Mouse (Mus musculus): ENCODE results near the gene Aagab. TPM values are rescaled to one million over a fixed set of nuclear protein-coding genes. Genes with fewer than 3 reads are reported as not detected.
A peak's percentile ranks its signal among the peaks of the same experiment; 100 is the strongest.

The Aagab gene
- polyA plus RNA-seq, 1 experiment from 2014 or later = 50.4 TPM

- Histone ChIP-seq H3K4me1 (replicated peaks) (peaks cover 35% of the 10 kb centered on the region), H3K36me3 (peaks cover 88% of the 10 kb centered on the region), H3K9me3 (no peaks in the 10 kb centered on the region), H3K27me3 (ENCODE audit: insufficient read depth, poor library complexity, severe bottlenecking) (no peaks in the 10 kb centered on the region), H3K4me3 (no peak overlapping the region), H3K27ac (no peak overlapping the region)
- DNase-seq (ENCODE audit: low spot score) = no peak
- WGBS = 85% methylated on average over 4 of the region's 4 CpGs
Observed at GRCm38 (mm10) chr9:63657167-63657566, 54.7 kb downstream of the Aagab start.

DNA sequence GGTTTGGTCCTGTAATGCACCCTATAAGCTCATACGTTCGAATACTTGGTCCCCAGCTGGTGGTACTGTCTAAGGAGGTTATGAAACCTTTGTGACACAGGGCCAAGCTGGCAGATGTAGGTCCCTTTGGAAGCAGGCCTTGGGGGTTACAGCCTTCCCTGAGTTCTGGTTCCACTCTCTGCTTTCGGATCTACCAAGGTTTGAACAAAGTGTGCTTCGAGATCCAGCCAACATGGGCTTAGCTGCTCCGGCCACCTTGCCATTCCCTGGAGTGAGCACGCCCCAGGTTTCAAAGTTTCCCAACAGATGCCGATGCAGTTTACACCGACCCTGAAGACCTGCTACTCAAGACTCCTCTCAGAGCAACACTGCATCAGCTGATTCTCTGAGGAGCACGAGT, 56.0 kb downstream of the Aagab start:
- no peak overlapping the region for H3K27ac ChIP-seq
- no peak overlapping the region for H3K4me3 ChIP-seq
- DNase-seq (ENCODE audit: low spot score) = no peak
- H3K27me3 ChIP-seq (ENCODE audit: insufficient read depth, poor library complexity, severe bottlenecking) = no peaks in the 10 kb centered on the region
- no peaks in the 10 kb centered on the region for H3K9me3 ChIP-seq
- 88% methylated on average over 9 of the region's 9 CpGs for WGBS
- H3K36me3 ChIP-seq = peaks cover 88% of the 10 kb centered on the region
- peaks cover 37% of the 10 kb centered on the region for H3K4me1 ChIP-seq (replicated peaks)

GRCm38 (mm10) chr9:63658970-63659371, 56.5 kb downstream of the Aagab start:
- no peak for DNase-seq (ENCODE audit: low spot score)
- Histone ChIP-seq H3K27me3 (ENCODE audit: insufficient read depth, poor library complexity, severe bottlenecking) (no peaks in the 10 kb centered on the region), H3K9me3 (no peaks in the 10 kb centered on the region), H3K4me1 (replicated peaks) (peaks cover 37% of the 10 kb centered on the region), H3K27ac (no peak overlapping the region), H3K36me3 (peaks cover 88% of the 10 kb centered on the region), H3K4me3 (no peak overlapping the region)
- 77% methylated on average over 5 of the region's 5 CpGs for WGBS

GRCm38 (mm10) chr9:63660061-63660460, 57.6 kb downstream of the Aagab start:
- DNase-seq (ENCODE audit: low spot score) = no peak
- Histone ChIP-seq H3K27ac (no peak overlapping the region), H3K4me1 (replicated peaks) (peaks cover 36% of the 10 kb centered on the region), H3K27me3 (ENCODE audit: insufficient read depth, poor library complexity, severe bottlenecking) (no peaks in the 10 kb centered on the region), H3K9me3 (no peaks in the 10 kb centered on the region), H3K36me3 (peaks cover 87% of the 10 kb centered on the region), H3K4me3 (no peak overlapping the region)
- 90% methylated on average over 4 of the region's 4 CpGs for WGBS

- Histone ChIP-seq H3K27ac (no peak overlapping the region), H3K9me3 (no peaks in the 10 kb centered on the region), H3K36me3 (peaks cover 87% of the 10 kb centered on the region), H3K4me1 (replicated peaks) (peaks cover 36% of the 10 kb centered on the region), H3K27me3 (ENCODE audit: insufficient read depth, poor library complexity, severe bottlenecking) (no peaks in the 10 kb centered on the region), H3K4me3 (no peak overlapping the region)
- no peak for DNase-seq (ENCODE audit: low spot score)
- WGBS = 95% methylated on average over 3 of the region's 3 CpGs
Observed at GRCm38 (mm10) chr9:63660691-63661090, 58.2 kb downstream of the Aagab start.

DNA sequence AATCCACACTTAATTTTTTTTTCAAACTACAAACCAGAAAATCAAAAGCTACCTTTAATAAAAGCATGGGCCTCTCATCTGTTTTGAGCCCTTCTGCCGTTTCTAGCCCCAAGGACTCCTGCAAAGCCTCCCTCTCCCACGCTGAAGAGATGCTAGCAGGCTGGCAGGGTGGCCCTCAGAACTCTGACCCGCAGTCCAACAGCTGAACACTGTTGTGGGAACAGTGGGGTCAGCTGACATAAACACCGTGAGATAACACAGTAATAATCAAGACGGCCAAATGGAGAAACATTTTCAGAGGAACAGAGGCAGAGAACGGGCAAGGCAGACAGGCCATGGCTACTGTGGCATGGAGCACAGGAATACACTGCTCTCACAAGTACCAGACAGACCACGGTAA, 60.3 kb downstream of the Aagab start:
- Histone ChIP-seq H3K4me3 (no peak overlapping the region), H3K27ac (0 out of 2 replicates have a peak overlapping the region, but pooled peaks have one; percentile 5), H3K9me3 (no peaks in the 10 kb centered on the region), H3K36me3 (peaks cover 99% of the 10 kb centered on the region), H3K27me3 (ENCODE audit: insufficient read depth, poor library complexity, severe bottlenecking) (no peaks in the 10 kb centered on the region), H3K4me1 (replicated peaks) (peaks cover 52% of the 10 kb centered on the region)
- no peak for DNase-seq (ENCODE audit: low spot score)
- 86% methylated on average over 7 of the region's 7 CpGs for WGBS

- no peak overlapping the region for H3K4me3 ChIP-seq
- H3K4me1 ChIP-seq (replicated peaks) = peaks cover 57% of the 10 kb centered on the region
- no peak for DNase-seq (ENCODE audit: low spot score)
- WGBS = 68% methylated on average over 10 of the region's 10 CpGs
- H3K27me3 ChIP-seq (ENCODE audit: insufficient read depth, poor library complexity, severe bottlenecking) = no peaks in the 10 kb centered on the region
- peaks cover 97% of the 10 kb centered on the region for H3K36me3 ChIP-seq
- H3K27ac ChIP-seq = 0 out of 2 replicates have a peak overlapping the region, but pooled peaks have one; percentile 5
- no peaks in the 10 kb centered on the region for H3K9me3 ChIP-seq
Observed at GRCm38 (mm10) chr9:63663222-63663621, 60.8 kb downstream of the Aagab start.

- 78% methylated on average over 2 of the region's 2 CpGs for WGBS
- peaks cover 86% of the 10 kb centered on the region for H3K36me3 ChIP-seq
Observed at GRCm38 (mm10) chr9:63664300-63664745, 61.9 kb downstream of the Aagab start.

GRCm38 (mm10) chr9:63664792-63665646, 62.6 kb downstream of the Aagab start:
- peak overlapping the region; percentile 82 for H3K27ac ChIP-seq

More at GRCm38 (mm10) chr9:63664300-63664745, 61.9 kb downstream of the Aagab start:
- Histone ChIP-seq H3K27me3 (ENCODE audit: insufficient read depth, poor library complexity, severe bottlenecking) (no peaks in the 10 kb centered on the region), H3K4me1 (replicated peaks) (peaks cover 68% of the 10 kb centered on the region), H3K27ac (peak overlapping the region; percentile 82; the same call in 1 of the 2 replicates), H3K9me3 (no peaks in the 10 kb centered on the region), H3K4me3 (no peak overlapping the region)
- DNase-seq (ENCODE audit: low spot score) = no peak

DNA sequence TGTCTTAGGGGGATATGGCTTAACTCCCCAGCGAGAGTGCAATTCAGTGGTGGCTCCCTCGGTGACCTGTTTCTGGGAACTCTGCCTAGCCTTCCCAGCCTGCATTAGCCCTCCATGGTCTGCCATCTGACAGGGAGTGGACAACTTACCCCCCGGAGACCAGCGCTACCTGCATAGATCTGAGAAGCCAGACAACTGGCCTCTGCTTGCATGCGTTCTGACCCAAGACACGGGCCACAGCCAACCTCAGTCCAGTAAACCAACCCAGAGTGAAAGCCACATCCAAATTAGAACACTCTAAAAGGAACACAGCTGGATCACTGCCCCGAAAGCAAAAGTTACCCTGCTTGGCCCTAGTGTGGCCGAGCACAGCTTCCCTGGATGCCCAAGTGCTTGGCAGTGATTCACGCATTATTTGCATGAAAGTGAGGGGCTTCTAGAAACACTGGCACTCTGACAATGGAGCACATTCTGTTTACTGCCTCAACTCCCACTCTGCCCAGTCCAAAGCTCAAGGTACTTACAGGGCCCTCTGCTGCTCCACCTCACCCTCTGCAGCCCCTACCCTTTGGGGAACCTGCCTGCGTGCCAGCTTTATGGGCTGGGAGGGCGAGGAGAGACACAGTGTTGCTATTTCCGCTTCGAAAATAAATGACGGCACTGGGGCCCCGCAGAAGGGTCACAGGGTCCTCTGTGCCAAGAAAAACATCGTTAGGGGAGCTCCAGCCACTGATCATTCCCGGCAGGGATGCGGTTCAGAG, 64.3 kb downstream of the Aagab start:
- H3K4me1 ChIP-seq (replicated peaks) = peaks cover 72% of the 10 kb centered on the region
- DNase-seq (ENCODE audit: low spot score) = no peak
- peak overlapping the region; percentile 62 for H3K27ac ChIP-seq
- H3K9me3 ChIP-seq = no peaks in the 10 kb centered on the region
- peaks cover 68% of the 10 kb centered on the region for H3K36me3 ChIP-seq
- whole genome bisulfite sequencing = 75% methylated on average over 18 of the region's 18 CpGs
- no peaks in the 10 kb centered on the region for H3K27me3 ChIP-seq (ENCODE audit: insufficient read depth, poor library complexity, severe bottlenecking)
- no peak overlapping the region for H3K4me3 ChIP-seq

More at GRCm38 (mm10) chr9:63664792-63665646, 62.6 kb downstream of the Aagab start:
- peaks cover 72% of the 10 kb centered on the region for H3K4me1 ChIP-seq (replicated peaks)
- no peak overlapping the region for H3K4me3 ChIP-seq
- no peaks in the 10 kb centered on the region for H3K9me3 ChIP-seq
- H3K27me3 ChIP-seq (ENCODE audit: insufficient read depth, poor library complexity, severe bottlenecking) = no peaks in the 10 kb centered on the region
- H3K36me3 ChIP-seq = peaks cover 79% of the 10 kb centered on the region
- DNase-seq (ENCODE audit: low spot score) = peak; percentile 48
- 44% methylated on average over 13 of the region's 13 CpGs for WGBS

GRCm38 (mm10) chr9:63667373-63667724, 64.9 kb downstream of the Aagab start:
- Histone ChIP-seq H3K9me3 (no peaks in the 10 kb centered on the region), H3K4me1 (replicated peaks) (peaks cover 74% of the 10 kb centered on the region), H3K27me3 (ENCODE audit: insufficient read depth, poor library complexity, severe bottlenecking) (no peaks in the 10 kb centered on the region), H3K4me3 (no peak overlapping the region), H3K27ac (peak overlapping the region; percentile 62), H3K36me3 (peaks cover 65% of the 10 kb centered on the region)
- DNase-seq (ENCODE audit: low spot score) = no peak
- 89% methylated on average over 8 of the region's 8 CpGs for WGBS

- Histone ChIP-seq H3K4me1 (replicated peaks) (peaks cover 74% of the 10 kb centered on the region), H3K27me3 (ENCODE audit: insufficient read depth, poor library complexity, severe bottlenecking) (no peaks in the 10 kb centered on the region), H3K9me3 (no peaks in the 10 kb centered on the region), H3K4me3 (no peak overlapping the region), H3K36me3 (peaks cover 57% of the 10 kb centered on the region), H3K27ac (peak overlapping the region; percentile 56)
- 68% methylated on average over 1 of the region's 1 CpGs for WGBS
- DNase-seq (ENCODE audit: low spot score) = no peak
Observed at GRCm38 (mm10) chr9:63668621-63669020, 66.2 kb downstream of the Aagab start.

GRCm38 (mm10) chr9:63669816-63670215, 67.4 kb downstream of the Aagab start:
- Histone ChIP-seq H3K36me3 (peaks cover 51% of the 10 kb centered on the region), H3K27ac (no peak overlapping the region), H3K4me1 (replicated peaks) (peaks cover 68% of the 10 kb centered on the region), H3K9me3 (no peaks in the 10 kb centered on the region), H3K4me3 (no peak overlapping the region), H3K27me3 (ENCODE audit: insufficient read depth, poor library complexity, severe bottlenecking) (no peaks in the 10 kb centered on the region)
- WGBS = 97% methylated on average over 7 of the region's 7 CpGs
- DNase-seq (ENCODE audit: low spot score) = no peak
